Mouse (Mus musculus): ENCODE results near the gene Qrfp.
A peak's percentile ranks its signal among the peaks of the same experiment; 100 is the strongest.

The Qrfp gene

GRCm38 (mm10) chr2:31810444-31810843 lies at the start of gene Qrfp:
Gene Qrfp, minus strand, starts transcription at chr2:31810580.
- no peak for DNase-seq

- DNase-seq = no peak
Measured at GRCm38 (mm10) chr2:31858500-31858899, 48.1 kb upstream of the Qrfp start.

GRCm38 (mm10) chr2:31857180-31857579 lies 46.8 kb upstream of the Qrfp start:
- DNase-seq = no peak

DNA sequence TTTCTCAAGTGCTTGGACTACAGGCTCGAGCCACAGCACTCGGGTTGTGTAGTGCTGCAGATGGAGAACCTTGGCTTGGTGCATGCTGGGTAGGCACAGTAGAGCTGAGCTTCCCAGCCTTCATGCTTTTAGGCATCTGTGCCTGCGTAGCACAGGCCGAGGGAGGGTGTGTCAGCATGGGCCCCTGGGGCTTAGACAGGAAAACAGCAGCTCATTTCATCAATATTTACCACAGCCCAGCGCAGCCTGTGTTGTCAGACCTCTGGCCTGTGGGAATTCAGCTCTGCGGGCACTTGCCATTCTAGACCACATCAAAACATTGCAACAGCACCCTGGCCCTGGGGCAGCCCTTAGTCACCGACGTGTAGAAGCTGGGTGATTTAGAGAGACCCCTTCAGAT lies 45.6 kb upstream of the Qrfp start:
- no peak for DNase-seq

GRCm38 (mm10) chr2:31850141-31850540 lies 39.8 kb upstream of the Qrfp start:
- DNase-seq = no peak

GRCm38 (mm10) chr2:31847908-31848307 lies 37.5 kb upstream of the Qrfp start:
- DNase-seq = no peak

DNA sequence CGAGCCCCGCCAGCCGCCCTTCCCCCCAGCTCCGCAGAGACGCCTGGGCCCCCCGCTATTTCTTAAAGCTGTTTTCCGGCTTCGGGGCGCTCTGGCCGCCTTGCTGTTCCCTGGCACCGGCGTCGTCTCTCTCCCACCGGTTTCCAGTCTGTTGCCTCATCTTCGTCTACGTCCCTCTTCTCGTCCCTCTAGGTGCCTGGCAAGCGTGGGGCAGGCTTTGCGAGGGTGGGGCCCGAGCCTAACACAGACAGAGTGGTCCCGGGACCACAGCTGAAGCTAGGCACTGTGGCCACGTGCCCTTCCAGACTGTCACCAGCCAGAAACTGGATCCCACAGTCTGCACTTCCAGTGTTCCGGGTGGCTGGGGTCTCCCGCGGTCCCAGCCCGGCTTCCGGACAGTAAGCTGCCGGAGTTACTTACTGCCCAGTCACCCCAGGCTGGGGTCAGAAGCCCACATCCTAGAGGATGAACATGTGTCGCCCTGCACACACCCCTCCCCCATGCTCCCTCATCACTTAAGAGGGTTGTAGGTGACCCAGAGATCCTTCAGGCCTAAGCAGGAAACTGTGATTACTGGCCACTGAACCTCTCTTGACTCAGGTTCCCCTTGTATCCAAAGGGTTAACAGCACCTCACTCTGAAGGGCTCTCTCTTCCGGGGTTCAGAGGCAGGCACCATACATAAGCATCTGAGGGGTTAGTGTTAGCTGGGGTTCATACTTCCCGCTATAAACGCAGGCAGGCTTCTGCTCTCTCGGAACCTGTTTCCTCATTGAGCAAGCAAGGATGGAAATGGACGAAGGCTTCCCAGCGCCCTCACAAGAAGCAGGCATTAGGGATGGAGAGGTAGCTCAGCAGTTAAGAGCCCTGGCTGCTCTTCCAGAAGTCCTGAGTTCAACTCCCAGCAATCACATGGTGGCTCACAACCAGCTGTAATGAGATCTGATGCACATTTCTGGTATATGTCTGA lies 36.6 kb upstream of the Qrfp start:
- no peak for DNase-seq

- no peak for DNase-seq
Measured at GRCm38 (mm10) chr2:31845896-31846691, 35.7 kb upstream of the Qrfp start, which contains the start of gene Fibcd1. Gene Fibcd1, minus strand, starts transcription at chr2:31846005.

GRCm38 (mm10) chr2:31845512-31845895 lies 35.1 kb upstream of the Qrfp start:
- DNase-seq = no peak

DNA sequence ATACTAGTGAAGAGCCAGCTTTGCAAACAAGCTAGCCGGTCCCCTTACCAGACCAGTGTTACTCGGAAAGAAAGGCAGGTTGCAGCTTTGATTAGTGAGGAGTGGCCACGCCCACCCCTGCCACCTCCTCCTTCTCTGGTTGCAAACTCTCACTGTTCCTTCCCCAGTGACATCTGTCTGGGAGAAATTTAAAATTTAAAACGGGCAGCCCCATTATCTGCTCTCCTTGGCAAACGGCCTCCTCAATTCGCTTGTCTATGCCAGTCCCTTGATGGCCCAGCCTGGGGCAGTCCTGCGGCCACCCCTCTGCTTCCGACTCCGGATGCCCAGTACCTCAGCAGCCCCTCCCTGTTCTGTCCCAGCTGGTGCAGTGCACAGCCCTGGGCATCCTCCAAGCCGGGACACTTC lies 34.4 kb upstream of the Qrfp start:
- DNase-seq = no peak

- no peak for DNase-seq
Measured at GRCm38 (mm10) chr2:31838868-31839267, 28.5 kb upstream of the Qrfp start.

GRCm38 (mm10) chr2:31836985-31837384 lies 26.6 kb upstream of the Qrfp start:
- no peak for DNase-seq

- no peak for DNase-seq
Measured at GRCm38 (mm10) chr2:31836091-31836490, 25.7 kb upstream of the Qrfp start.

GRCm38 (mm10) chr2:31828311-31828825 lies 18.0 kb upstream of the Qrfp start:
- DNase-seq = no peak

- peak; percentile 60 for DNase-seq
Measured at GRCm38 (mm10) chr2:31827877-31828276, 17.5 kb upstream of the Qrfp start.

GRCm38 (mm10) chr2:31826094-31827085 lies 16.0 kb upstream of the Qrfp start:
- no peak for DNase-seq

DNA sequence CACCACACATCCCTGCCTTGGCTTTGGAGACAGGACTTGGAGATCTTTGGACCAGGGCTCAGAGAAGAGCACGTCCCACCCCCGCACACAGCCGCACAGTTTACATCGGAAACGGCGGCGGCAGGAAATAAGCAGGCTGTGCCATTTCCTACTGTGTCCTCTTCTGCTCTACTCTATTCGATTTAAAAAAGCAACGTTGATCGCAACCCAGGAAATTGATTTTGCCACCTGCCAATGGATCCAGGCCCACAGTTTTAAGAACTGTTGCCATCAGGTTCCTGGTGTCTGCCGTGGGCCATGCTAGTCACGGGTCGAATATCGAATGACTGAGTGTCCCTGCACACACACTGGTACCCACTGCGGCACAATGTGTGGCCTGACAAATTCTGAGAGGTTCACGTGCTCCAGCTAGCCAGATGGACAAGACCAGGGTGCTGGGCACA lies 15.1 kb upstream of the Qrfp start:
- DNase-seq = no peak

DNA sequence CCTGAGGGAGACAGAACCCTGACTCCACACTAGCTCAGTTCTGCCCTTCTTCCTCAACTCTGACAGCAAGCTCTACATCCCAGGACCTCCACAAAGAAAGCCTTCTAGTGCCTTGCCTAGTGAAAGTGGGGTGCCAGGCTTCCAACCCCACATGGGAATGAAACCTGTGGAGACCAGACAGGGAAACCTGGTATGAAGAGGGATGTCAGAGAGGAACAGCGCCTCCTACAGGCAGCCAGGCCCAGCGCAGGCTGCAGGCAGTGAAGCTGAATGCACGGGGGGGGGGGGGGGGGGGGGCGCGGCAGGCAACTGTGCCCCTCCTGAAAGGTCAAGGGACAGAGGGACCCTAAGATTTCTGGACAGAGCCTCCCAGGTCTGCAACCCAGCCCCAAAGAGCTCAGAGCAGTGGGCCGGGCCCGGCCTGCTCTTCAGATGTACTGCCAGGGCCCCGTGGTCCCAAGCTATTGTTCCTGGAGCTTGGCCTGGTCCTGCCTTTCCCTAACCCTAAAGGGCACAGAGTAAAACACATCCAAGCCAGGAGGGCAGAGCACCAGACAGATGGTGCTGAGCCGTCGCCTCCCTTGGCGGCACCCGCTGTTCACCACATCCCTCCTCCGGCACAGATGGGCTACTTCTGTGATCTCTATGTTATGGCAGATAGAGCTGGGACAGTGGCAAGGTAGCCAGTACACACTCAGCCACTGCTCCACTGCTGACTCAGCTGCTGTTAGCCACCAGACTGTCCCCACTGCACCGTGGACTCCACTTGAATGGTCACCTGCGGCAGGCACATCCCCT lies 13.8 kb upstream of the Qrfp start:
- DNase-seq = peak; percentile 39

DNA sequence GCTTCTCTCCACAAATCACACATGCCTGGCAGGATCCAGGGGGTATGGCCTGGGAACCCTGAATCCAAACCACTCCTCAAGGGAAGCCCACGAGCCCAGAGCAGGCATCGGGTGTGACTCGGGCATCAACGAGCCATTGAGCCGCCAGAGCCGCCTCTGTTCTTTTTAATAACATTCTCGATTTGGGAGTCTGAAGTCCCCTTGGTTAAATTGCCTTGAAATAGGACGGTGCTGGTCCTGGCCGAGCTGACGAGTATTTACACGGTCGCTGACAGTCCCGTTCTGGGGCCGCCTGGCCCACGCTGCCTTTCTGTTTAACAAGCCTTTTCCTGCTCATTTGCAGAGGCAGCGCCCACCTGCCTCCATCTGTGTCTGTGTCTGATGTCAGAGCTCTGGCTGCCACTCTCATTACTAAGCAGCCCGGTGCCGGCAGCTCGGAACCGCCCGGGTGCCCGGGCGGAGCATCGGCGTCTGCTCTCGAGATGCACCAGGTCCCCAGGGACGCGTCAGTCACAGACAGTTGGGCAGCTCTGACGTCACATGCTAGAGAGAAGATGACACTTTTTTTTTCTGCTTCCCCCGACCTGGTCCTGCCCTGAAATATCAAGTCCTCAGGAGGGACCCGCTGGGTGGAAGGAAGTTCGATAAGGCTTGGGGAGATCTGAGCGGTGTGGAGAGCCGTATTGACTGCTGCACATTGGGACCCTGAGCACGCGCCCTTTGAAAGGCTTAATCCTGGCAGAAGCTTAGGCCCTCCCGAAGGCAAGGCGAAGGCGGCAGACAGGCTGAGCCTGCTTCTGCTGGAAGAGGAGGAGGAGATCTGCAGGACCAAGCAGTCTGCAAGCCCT lies 12.4 kb upstream of the Qrfp start:
- DNase-seq = peak; percentile 86

GRCm38 (mm10) chr2:31815367-31815766 lies 5.0 kb upstream of the Qrfp start:
- DNase-seq = peak; percentile 65

Data from right cerebral cortex, adult 18-20 months (tissue).